Comparison of ENCODE assay signal across 9 mouse cellular contexts in genomic region chr17:44618175-44618574, GRCm38 (mm10).
DNase-seq lines count a peak whose midpoint lies in the region; ATAC-seq and TF ChIP-seq lines count a peak whose summit lies in the region.
"Had no signal": no experiment of that assay in that cellular context is flagged by ENCODE, and none has a peak within 500 bp of the region (broad histone marks: within the 10 kb centered on the region; RNA-seq: fewer than 3 reads in every experiment).

No protein-coding gene starts in this region.

- H3K9ac ChIP-seq in hindbrain, postnatal 0 days (replicated peaks; ENCODE audit: low read length): no peak overlapping the region; the same call in 1 of the 2 replicates
- no peak overlapping the region for H3K9ac ChIP-seq in midbrain, embryonic 16.5 days (ENCODE audit: low read depth, low read length)

- WGBS in hindbrain, postnatal 0 days: 58% methylated on average over 10 of the region's 10 CpGs
- 69% methylated on average over 10 of the region's 10 CpGs for WGBS in midbrain, embryonic 16.5 days

- peak overlapping the region; percentile 11; the same call in 1 of the 2 replicates for H3K27ac ChIP-seq in hindbrain, postnatal 0 days
- H3K27ac ChIP-seq in midbrain, embryonic 16.5 days (ENCODE audit: low read length): no peak overlapping the region
- H3K27ac ChIP-seq: macrophage had no signal

- no peak for TF ChIP-seq CTCF in hindbrain, postnatal 0 days (IDR thresholded peaks at IDR 0.05; ENCODE audit: low read depth)

- peak; percentile 52 for DNase-seq in adrenal gland, postnatal 14 days
- peak; percentile 50 to 51 for DNase-seq in cerebellum, postnatal 25 days
- peak; percentile 68 for DNase-seq in gastrocnemius, adult 8-10 months (ENCODE audit: low spot score in 2 of 2)
- DNase-seq in hindbrain, postnatal 0 days (ENCODE audit: low spot score): no peak
- DNase-seq in left cerebral cortex, postnatal 14 days (ENCODE audit: low spot score in 2 of 2): peak; percentile 74 to 78
- DNase-seq in right cerebral cortex, postnatal 36 days (ENCODE audit: low spot score in 2 of 2): peak; percentile 73 to 91

- H3K4me3 ChIP-seq in hindbrain, postnatal 0 days (ENCODE audit: low read length): no peak overlapping the region
- no peak overlapping the region for H3K4me3 ChIP-seq in midbrain, embryonic 16.5 days (ENCODE audit: low read depth, low read length)

- 0 out of 2 replicates have a peak overlapping the region, but pooled peaks have one; percentile 23 for H3K4me2 ChIP-seq in hindbrain, postnatal 0 days (ENCODE audit: low read depth, low read length)
- no peak overlapping the region for H3K4me2 ChIP-seq in midbrain, embryonic 16.5 days (ENCODE audit: low read length)

- no peak for ATAC-seq in hindbrain, postnatal 0 days
- ATAC-seq in midbrain, embryonic 16.5 days: no peak
- ATAC-seq in erythroid progenitor cell, adult 5-6 weeks (replicated peaks; ENCODE audit: low FRiP score, poor library complexity, severe bottlenecking): no peak

- intact Hi-C loops in left cerebral cortex, postnatal 14 days (cut with DNase I): loop anchor here (10.0 kb wide), 1 partner anchor 133 kb away; no protein-coding TSS in a partner anchor

- H3K27me3 ChIP-seq in hindbrain, postnatal 0 days (ENCODE audit: insufficient read depth, low read length): no peaks in the 10 kb centered on the region
- no peaks in the 10 kb centered on the region for H3K27me3 ChIP-seq in midbrain, embryonic 16.5 days (ENCODE audit: control insufficient read depth, insufficient read depth, low read depth, low read length)

- H3K9me3 ChIP-seq in hindbrain, postnatal 0 days (ENCODE audit: low read length): no peaks in the 10 kb centered on the region
- H3K9me3 ChIP-seq in midbrain, embryonic 16.5 days (replicated peaks; ENCODE audit: control insufficient read depth, low read length, poor library complexity, severe bottlenecking): no peaks in the 10 kb centered on the region

- H3K36me3 ChIP-seq in hindbrain, postnatal 0 days (ENCODE audit: insufficient read depth, low read length): no peaks in the 10 kb centered on the region
- no peaks in the 10 kb centered on the region for H3K36me3 ChIP-seq in midbrain, embryonic 16.5 days (ENCODE audit: control insufficient read depth, insufficient read depth, low read length)

- 0 out of 2 replicates have a peak, but pooled peaks cover 4% of the 10 kb centered on the region for H3K4me1 ChIP-seq in hindbrain, postnatal 0 days (ENCODE audit: insufficient read depth, low read length)
- H3K4me1 ChIP-seq in midbrain, embryonic 16.5 days (ENCODE audit: control insufficient read depth, insufficient read depth, low read length): no peaks in the 10 kb centered on the region
